Mouse (Mus musculus) hindbrain, embryonic 11.5 days (tissue): ENCODE measurements at regions not wholly inside any gene's neighbourhood (a gene's known extent, or its start where the extent isn't known, plus 50 kb on each side); places are given as distances from the start of the nearest gene placed in this dataset.

Source experiments
- ATAC-seq: fragments of 200-750 bp; cut with Nextera tagmentation; 2 replicates; pipeline ENCODE4 v1.8.0; 2017; ENCODE audit warnings: mild to moderate bottlenecking, moderate TSS enrichment, moderate library complexity; ENCODE audit not compliant: low FRiP score
- DNase-seq: peaks from one replicate; pipeline ENCODE4 v3.0.0-alpha.2; 2015; ENCODE audit warnings: low spot score
- H3K27ac ChIP-seq: fragments of 300-500 bp; sonication (generic); 2 replicates; pipeline ENCODE4 v1.5.1; 2014; ENCODE audit warnings: mild to moderate bottlenecking, low read depth, low read length
- H3K27me3 ChIP-seq: fragments of 300-500 bp; sonication (generic); 2 replicates; pipeline ENCODE4 v1.6.1; 2014; ENCODE audit warnings: mild to moderate bottlenecking, low read length, moderate library complexity, mixed read lengths; ENCODE audit not compliant: control insufficient read depth, insufficient read depth
- H3K36me3 ChIP-seq: fragments of 300-500 bp; sonication (generic); 2 replicates; pipeline ENCODE4 v1.6.1; 2014; ENCODE audit warnings: mild to moderate bottlenecking, low read length, moderate library complexity, mixed read lengths; ENCODE audit not compliant: control insufficient read depth, insufficient read depth
- H3K4me1 ChIP-seq: fragments of 300-500 bp; sonication (generic); replicated peaks from 2 replicates; pipeline ENCODE4 v1.6.1; 2014; ENCODE audit warnings: low read length, mixed read lengths; ENCODE audit not compliant: control insufficient read depth, insufficient read depth
- H3K4me2 ChIP-seq: fragments of 300-500 bp; sonication (generic); replicated peaks from 2 replicates; pipeline ENCODE4 v1.6.1; 2014; ENCODE audit warnings: mild to moderate bottlenecking, low read depth, low read length
- H3K4me3 ChIP-seq: fragments of 300-500 bp; sonication (generic); 2 replicates; pipeline ENCODE4 v1.5.1; 2014; ENCODE audit warnings: low read depth, low read length
- H3K9ac ChIP-seq: fragments of 300-500 bp; sonication (generic); 2 replicates; pipeline ENCODE4 v1.6.1; 2014; ENCODE audit warnings: low read depth, low read length
- H3K9me3 ChIP-seq: fragments of 300-500 bp; sonication (generic); 2 replicates; pipeline ENCODE4 v1.6.1; 2016; ENCODE audit warnings: low read length; ENCODE audit not compliant: control insufficient read depth
- WGBS: fragments of 180-500 bp; shearing (Covaris S2); extraction: QIAGEN DNeasy Blood & Tissue Kit; methylation state at CpG from one replicate; pipeline ENCODE4 v1.1.7; 2014; 5-methylcytosine and 5-hydroxymethylcytosine counted together

- ATAC-seq (no peak), DNase-seq (no peak)
- Histone ChIP-seq H3K9ac (no peak overlapping the region), H3K27ac (no peak overlapping the region), H3K4me1 (no peaks in the 10 kb centered on the region), H3K9me3 (no peaks in the 10 kb centered on the region), H3K4me3 (no peak overlapping the region), H3K27me3 (no peaks in the 10 kb centered on the region), H3K4me2 (no peak overlapping the region), H3K36me3 (no peaks in the 10 kb centered on the region)
- 81% methylated on average over 4 of the region's 4 CpGs for WGBS
Measured at GRCm38 (mm10) chr8:10785801-10786200, 222.5 kb downstream of the Irs2 start.

GRCm38 (mm10) chr8:10785311-10785710, 222.9 kb downstream of the Irs2 start:
- no peak for ATAC-seq
- H3K9ac ChIP-seq: no peak overlapping the region
- H3K27me3 ChIP-seq: no peaks in the 10 kb centered on the region
- no peak overlapping the region for H3K4me3 ChIP-seq
- no peak overlapping the region for H3K4me2 ChIP-seq
- H3K4me1 ChIP-seq: no peaks in the 10 kb centered on the region
- WGBS: 94% methylated on average over 4 of the region's 4 CpGs
- no peaks in the 10 kb centered on the region for H3K36me3 ChIP-seq
- H3K9me3 ChIP-seq: no peaks in the 10 kb centered on the region
- H3K27ac ChIP-seq: no peak overlapping the region
- DNase-seq: no peak

DNA sequence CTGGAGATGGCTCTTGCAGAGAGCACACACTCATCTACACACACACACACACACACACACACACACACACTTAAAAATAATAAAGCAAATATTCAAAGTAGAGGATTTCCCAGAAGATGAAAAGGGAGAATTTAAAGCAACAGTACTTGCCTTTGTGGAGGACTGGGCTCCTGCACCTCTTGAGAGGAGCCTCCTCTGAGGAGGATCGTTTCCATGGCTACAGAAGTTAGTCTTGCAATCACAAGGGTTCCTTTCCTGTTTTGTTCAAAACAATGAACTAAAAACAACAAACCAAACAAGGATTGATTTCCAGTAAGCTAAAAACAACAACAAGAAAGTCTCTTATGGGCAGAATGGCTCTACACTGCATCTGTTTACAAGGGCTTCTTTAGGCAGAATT, 223.8 kb downstream of the Irs2 start:
- Histone ChIP-seq H3K4me3 (no peak overlapping the region), H3K36me3 (no peaks in the 10 kb centered on the region), H3K4me1 (no peaks in the 10 kb centered on the region), H3K9ac (no peak overlapping the region), H3K27ac (no peak overlapping the region), H3K4me2 (no peak overlapping the region), H3K27me3 (no peaks in the 10 kb centered on the region), H3K9me3 (no peaks in the 10 kb centered on the region)
- DNase-seq (no peak), ATAC-seq (no peak)
- 43% methylated on average over 1 of the region's 1 CpGs for whole genome bisulfite sequencing

DNA sequence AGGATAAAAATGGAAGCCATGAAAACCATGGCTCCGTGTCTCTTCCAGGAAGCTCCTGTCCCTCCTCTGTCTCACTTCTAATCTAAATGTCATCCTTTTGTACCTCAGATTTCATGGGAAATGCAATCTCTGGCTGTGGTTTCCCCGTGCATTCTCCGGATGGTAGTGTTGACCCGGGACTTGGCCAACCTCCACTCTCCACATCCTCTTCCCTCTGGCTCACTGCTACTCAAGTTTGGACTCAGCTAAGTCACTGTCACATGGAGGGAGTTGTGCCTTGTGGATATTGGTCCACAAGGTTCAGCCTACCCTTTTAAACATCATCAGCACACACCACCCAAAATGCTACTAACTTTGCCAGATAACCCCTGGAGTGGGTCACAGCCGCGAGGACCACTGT, 226.4 kb downstream of the Irs2 start:
- no peaks in the 10 kb centered on the region for H3K27me3 ChIP-seq
- no peaks in the 10 kb centered on the region for H3K4me1 ChIP-seq
- no peak overlapping the region for H3K4me2 ChIP-seq
- 93% methylated on average over 6 of the region's 6 CpGs for WGBS
- H3K27ac ChIP-seq: no peak overlapping the region
- H3K9ac ChIP-seq: no peak overlapping the region
- DNase-seq (no peak), ATAC-seq (no peak)
- H3K9me3 ChIP-seq: no peaks in the 10 kb centered on the region
- H3K36me3 ChIP-seq: no peaks in the 10 kb centered on the region
- no peak overlapping the region for H3K4me3 ChIP-seq

- Histone ChIP-seq H3K9ac (no peak overlapping the region), H3K27me3 (no peaks in the 10 kb centered on the region), H3K4me3 (no peak overlapping the region), H3K4me2 (no peak overlapping the region), H3K36me3 (no peaks in the 10 kb centered on the region), H3K9me3 (no peaks in the 10 kb centered on the region), H3K4me1 (no peaks in the 10 kb centered on the region), H3K27ac (no peak overlapping the region)
- ATAC-seq (no peak), DNase-seq (no peak)
- 92% methylated on average over 7 of the region's 7 CpGs for WGBS
Measured at GRCm38 (mm10) chr8:10779636-10780035, 228.6 kb downstream of the Irs2 start.

DNA sequence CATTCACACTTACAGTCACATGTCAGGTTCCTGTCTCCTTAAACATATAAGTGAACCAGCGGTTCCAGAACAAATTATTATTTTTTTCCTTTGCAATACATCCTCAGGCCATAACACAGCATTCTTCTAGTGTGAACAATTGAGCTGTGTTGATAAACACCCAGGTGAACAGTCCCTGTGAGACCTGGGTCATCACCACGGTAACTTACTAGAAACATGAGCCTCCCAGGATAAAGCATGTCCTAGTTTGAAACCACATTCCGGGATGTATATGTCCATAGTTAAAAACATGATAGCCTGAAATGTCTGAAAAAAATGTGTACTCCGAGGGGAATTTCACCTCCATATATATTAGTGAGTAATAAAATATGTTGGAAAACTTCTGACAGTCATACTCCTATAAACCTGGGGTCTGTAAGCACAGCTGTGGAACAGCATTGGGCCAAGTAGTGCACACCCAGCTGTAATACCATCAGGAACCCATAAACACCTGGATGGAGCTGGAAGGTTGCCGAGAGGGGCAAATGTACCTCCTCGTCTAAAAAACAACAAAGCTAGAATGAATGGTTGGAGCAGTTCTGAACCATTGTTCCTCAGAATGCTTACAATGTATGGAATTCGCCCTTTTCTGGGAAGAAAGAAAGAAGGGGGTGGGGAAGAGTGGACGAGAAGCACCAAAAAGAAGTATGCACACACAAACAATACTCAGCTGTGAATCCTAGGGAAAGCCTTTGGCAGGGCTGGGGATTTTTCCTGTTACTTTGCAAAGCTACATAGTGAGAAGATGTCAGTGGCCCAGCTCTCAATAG, 232.9 kb downstream of the Irs2 start:
- DNase-seq (no peak), ATAC-seq (no peak)
- no peak overlapping the region for H3K9ac ChIP-seq
- no peaks in the 10 kb centered on the region for H3K27me3 ChIP-seq
- no peaks in the 10 kb centered on the region for H3K4me1 ChIP-seq
- no peaks in the 10 kb centered on the region for H3K36me3 ChIP-seq
- no peak overlapping the region for H3K27ac ChIP-seq
- H3K9me3 ChIP-seq: no peaks in the 10 kb centered on the region
- H3K4me3 ChIP-seq: no peak overlapping the region
- H3K4me2 ChIP-seq: no peak overlapping the region
- WGBS: 65% methylated on average over 8 of the region's 8 CpGs

DNA sequence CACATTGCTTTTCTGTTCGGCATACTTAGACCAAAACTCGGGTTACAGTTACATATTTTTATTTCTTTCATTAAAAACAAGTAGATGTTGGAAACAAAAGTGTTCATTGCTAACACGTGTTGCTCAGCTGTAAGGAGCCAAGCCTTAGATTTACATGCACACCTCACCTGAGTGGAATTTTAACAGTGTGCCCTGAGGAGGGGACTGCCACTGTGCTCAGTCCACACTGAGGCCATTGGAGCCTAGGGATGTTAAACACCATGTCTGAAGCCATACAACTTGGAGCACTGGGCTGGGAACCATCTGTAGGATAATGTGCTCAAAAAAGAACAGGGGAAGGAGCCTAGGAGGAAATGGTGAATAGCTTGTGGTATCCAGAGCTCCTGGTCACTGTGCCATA, 233.5 kb downstream of the Irs2 start:
- no peak overlapping the region for H3K4me3 ChIP-seq
- H3K4me1 ChIP-seq: no peaks in the 10 kb centered on the region
- H3K4me2 ChIP-seq: no peak overlapping the region
- no peak overlapping the region for H3K27ac ChIP-seq
- no peaks in the 10 kb centered on the region for H3K27me3 ChIP-seq
- DNase-seq: no peak
- ATAC-seq: no peak
- 93% methylated on average over 3 of the region's 3 CpGs for WGBS
- H3K36me3 ChIP-seq: no peaks in the 10 kb centered on the region
- H3K9ac ChIP-seq: no peak overlapping the region
- no peaks in the 10 kb centered on the region for H3K9me3 ChIP-seq

- Histone ChIP-seq H3K4me1 (no peaks in the 10 kb centered on the region), H3K27me3 (no peaks in the 10 kb centered on the region), H3K9ac (no peak overlapping the region), H3K4me3 (no peak overlapping the region), H3K36me3 (no peaks in the 10 kb centered on the region), H3K9me3 (no peaks in the 10 kb centered on the region), H3K4me2 (no peak overlapping the region), H3K27ac (no peak overlapping the region)
- no peak for ATAC-seq
- DNase-seq: no peak
- WGBS: 71% methylated on average over 4 of the region's 4 CpGs
Measured at GRCm38 (mm10) chr8:10768181-10768580, 240.1 kb downstream of the Irs2 start.

DNA sequence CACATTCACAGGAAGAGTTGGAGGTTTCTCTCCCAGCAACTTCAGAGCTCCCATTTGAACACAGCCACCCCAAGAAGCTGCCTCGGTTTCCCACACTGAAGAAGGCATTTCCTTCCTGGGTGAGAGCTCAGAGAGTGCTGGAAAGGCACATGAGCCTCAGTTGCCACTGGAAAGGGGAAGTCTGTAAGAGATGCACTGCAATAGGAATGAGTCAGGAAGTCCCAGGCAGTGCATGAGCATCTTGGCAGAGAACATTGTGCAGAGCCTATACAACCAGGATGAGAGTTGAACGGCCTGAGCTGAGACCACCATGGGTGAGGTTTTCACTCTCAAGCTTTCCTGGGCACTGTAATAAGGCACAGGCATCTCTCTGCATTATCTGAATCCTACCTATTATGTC, 244.4 kb downstream of the Irs2 start:
- ATAC-seq (no peak), DNase-seq (no peak)
- Histone ChIP-seq H3K4me3 (no peak overlapping the region), H3K4me2 (no peak overlapping the region), H3K9ac (no peak overlapping the region), H3K4me1 (peaks cover 6% of the 10 kb centered on the region), H3K27ac (no peak overlapping the region), H3K36me3 (no peaks in the 10 kb centered on the region), H3K9me3 (no peaks in the 10 kb centered on the region), H3K27me3 (no peaks in the 10 kb centered on the region)
- 80% methylated on average over 2 of the region's 2 CpGs for WGBS
